Mouse (Mus musculus) kidney, embryonic 14.5 days (tissue): ENCODE results near the gene Plk5. TPM values are rescaled to one million over a fixed set of nuclear protein-coding genes. Genes with fewer than 3 reads are reported as not detected.
"Not testable (repeated sequence)": the region's sequence is repeated elsewhere in the genome, so short reads cannot be mapped to it uniquely, and the experiment has no call there.

Experiments used
- ATAC-seq: fragments of 200-750 bp; cut with Nextera tagmentation; 2 replicates; pipeline ENCODE4 v1.8.0; 2017; ENCODE audit warnings: moderate number of reproducible peaks, mild to moderate bottlenecking, moderate TSS enrichment, moderate library complexity; ENCODE audit not compliant: low FRiP score, low TSS enrichment
- H3K27ac ChIP-seq: fragments of 300-500 bp; sonication (generic); 2 replicates; pipeline ENCODE4 v1.5.1; 2014; ENCODE audit warnings: low read depth, mild to moderate bottlenecking, low read length, moderate library complexity, mixed read lengths
- H3K27me3 ChIP-seq: fragments of 300-500 bp; sonication (generic); 2 replicates; pipeline ENCODE4 v1.6.1; 2014; ENCODE audit warnings: mild to moderate bottlenecking, low read length; ENCODE audit not compliant: control insufficient read depth, insufficient read depth
- H3K36me3 ChIP-seq: fragments of 300-500 bp; sonication (generic); 2 replicates; pipeline ENCODE4 v1.6.1; 2014; ENCODE audit warnings: low read length, mixed read lengths; ENCODE audit not compliant: control insufficient read depth, insufficient read depth
- H3K4me1 ChIP-seq: fragments of 300-500 bp; sonication (generic); 2 replicates; pipeline ENCODE4 v1.6.1; 2014; ENCODE audit warnings: low read length, mixed read lengths; ENCODE audit not compliant: control insufficient read depth, insufficient read depth
- H3K4me2 ChIP-seq: fragments of 300-500 bp; sonication (generic); replicated peaks from 2 replicates; pipeline ENCODE4 v1.6.1; 2014; ENCODE audit warnings: low read depth, mild to moderate bottlenecking, low read length
- H3K4me3 ChIP-seq: fragments of 300-500 bp; sonication (generic); 2 replicates; pipeline ENCODE4 v1.5.1; 2014; ENCODE audit warnings: mild to moderate bottlenecking, low read length
- H3K9ac ChIP-seq: fragments of 300-500 bp; sonication (generic); 2 replicates; pipeline ENCODE4 v1.6.1; 2014; ENCODE audit warnings: low read depth, mild to moderate bottlenecking, low read length, moderate library complexity
- H3K9me3 ChIP-seq: fragments of 300-500 bp; sonication (generic); 2 replicates; pipeline ENCODE4 v1.6.1; 2016; ENCODE audit warnings: low read length; ENCODE audit not compliant: control insufficient read depth
- WGBS: fragments of 180-500 bp; shearing (Covaris S2); extraction: QIAGEN DNeasy Blood & Tissue Kit; methylation state at CpG from one replicate; pipeline ENCODE4 v1.1.7; 2014; 5-methylcytosine and 5-hydroxymethylcytosine counted together
- polyA plus RNA-seq: library from polyadenylated mRNA; unstranded; fragments of >200 nt; fragmentation: Nextera tagmentation; extraction: Ambion mirVana; gene quantifications from 2 replicates; pipeline ENCODE4 v1.2.1, GENCODE M21; 2014

Gene Plk5
- polyA plus RNA-seq, 1 experiment from 2014 or later = 0.62 TPM

DNA sequence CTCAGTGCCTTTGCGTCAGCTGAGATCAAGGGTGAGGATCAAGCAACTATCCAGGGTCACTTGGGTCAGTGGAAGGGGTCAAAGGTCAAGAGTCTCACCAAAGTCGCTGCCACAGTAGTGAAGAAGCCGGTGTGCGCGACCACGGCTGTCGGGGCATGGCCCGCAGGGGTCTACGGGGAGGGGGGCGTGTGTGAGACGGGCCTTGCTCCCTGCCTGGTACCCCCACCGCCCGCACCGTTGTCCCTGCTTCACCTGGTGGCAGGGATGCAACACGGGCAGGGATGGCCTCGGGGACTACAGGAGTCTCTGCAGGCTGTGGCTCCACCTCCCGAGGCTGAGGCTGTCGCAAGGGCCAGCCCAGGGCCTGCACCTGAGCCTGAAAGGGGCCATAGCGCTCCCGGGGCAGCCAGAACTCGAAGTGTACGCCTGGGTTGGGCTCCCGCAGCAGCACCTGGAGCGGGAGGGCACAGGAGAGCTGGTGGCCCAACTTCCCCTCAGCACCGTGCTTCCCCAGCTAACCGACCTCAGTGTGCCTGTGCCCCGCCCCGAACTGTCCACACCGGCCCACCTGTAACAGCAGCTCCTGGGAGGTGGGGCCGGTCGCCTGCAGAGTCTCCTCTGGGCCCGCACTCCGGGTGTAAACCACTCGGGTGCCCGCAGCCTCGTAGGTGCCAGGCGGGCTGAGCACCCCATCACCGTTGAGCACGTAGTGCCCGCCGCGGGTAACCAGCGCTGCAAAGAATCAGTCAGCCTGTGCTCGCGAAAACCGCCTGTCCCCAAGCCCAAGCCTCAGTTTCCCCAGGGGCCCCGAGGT is 14.6 kb upstream of the Plk5 start:
- H3K4me1 ChIP-seq = peaks cover 19% of the 10 kb centered on the region

DNA sequence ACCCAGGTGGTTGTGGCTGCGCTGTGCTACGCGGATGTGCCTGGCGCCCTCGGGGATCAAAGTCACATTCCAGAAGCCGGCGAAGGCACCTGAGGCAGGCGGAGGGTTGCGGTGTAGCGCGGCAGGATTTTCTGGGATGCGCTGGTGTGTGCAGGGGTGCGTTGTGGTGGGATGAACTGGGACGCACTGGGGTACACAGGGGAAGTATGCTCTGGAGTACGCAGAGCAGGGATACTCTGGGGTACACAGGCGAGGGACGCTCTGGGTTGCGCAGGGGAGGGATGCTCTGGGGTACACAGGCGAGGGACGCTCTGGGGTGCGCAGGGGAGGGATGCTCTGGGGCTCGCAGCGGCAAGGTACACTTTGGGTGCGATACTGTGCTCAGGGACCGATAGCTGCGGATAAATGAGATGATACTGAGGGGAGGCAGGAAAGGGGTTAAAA is 13.9 kb upstream of the Plk5 start:
- Histone ChIP-seq H3K36me3 (no peaks in the 10 kb centered on the region), H3K4me3 (peak overlapping the region; percentile 28), H3K9ac (0 out of 2 replicates have a peak overlapping the region, but pooled peaks have one; percentile 4), H3K9me3 (no peaks in the 10 kb centered on the region), H3K27ac (no peak overlapping the region), H3K4me2 (peak overlapping the region; percentile 51), H3K27me3 (peaks cover 70% of the 10 kb centered on the region), H3K4me1 (peaks cover 19% of the 10 kb centered on the region)
- WGBS = 2% methylated on average over 26 of the region's 26 CpGs
- ATAC-seq = peak; percentile 20

More for the DNA sequence above, 14.6 kb upstream of the Plk5 start:
- WGBS = 2% methylated on average over 47 of the region's 47 CpGs
- H3K9me3 ChIP-seq = no peaks in the 10 kb centered on the region
- H3K9ac ChIP-seq = no peak overlapping the region; the same call in 1 of the 2 replicates
- H3K4me3 ChIP-seq = peak overlapping the region; percentile 28
- H3K4me2 ChIP-seq = peak overlapping the region; percentile 51; the same call in 1 of the 2 replicates
- H3K36me3 ChIP-seq = no peaks in the 10 kb centered on the region
- H3K27me3 ChIP-seq = peaks cover 64% of the 10 kb centered on the region
- ATAC-seq = no peak
- no peak overlapping the region for H3K27ac ChIP-seq

DNA sequence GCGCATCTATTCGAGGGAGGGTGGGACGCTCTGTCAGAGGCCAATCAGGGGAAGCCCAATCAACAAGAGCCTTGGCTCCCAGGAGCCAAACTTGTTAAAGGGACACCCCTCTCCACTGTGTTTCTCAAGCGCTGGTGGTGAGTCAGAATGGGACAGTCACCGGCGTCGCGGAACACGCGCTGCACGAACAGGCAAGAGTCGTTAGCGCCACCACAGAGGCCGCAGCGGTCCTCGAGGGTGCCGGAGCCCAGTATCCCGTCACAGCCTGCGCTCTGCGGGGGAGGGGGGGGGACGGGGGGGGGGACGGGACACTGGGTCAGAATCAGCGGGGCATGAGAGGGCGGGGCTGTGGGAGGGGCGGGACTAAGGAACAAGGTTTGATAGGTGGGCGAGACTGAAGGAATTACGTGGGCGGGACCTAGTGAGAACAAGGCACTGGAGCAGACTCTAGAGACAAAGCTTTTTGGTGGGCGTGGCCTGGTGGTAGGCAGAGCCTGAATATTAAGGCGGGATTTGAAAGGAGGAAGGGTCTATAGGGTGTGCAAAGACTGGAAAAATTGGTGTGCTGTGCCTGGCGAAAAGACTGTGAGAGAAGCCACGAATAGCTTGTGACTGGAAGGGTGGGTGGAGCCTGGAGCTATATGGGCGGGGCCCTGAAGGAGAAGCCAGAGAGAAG is 13.4 kb upstream of the Plk5 start:
- peaks cover 21% of the 10 kb centered on the region for H3K4me1 ChIP-seq
- H3K36me3 ChIP-seq = no peaks in the 10 kb centered on the region
- H3K27ac ChIP-seq = no peak overlapping the region
- peak overlapping the region; percentile 51 for H3K4me2 ChIP-seq
- H3K4me3 ChIP-seq = peak overlapping the region; percentile 28
- WGBS = under 1% methylated on average over 31 of the region's 33 CpGs
- peak; percentile 72 for ATAC-seq
- 0 out of 2 replicates have a peak overlapping the region, but pooled peaks have one; percentile 4 for H3K9ac ChIP-seq
- no peaks in the 10 kb centered on the region for H3K9me3 ChIP-seq
- peaks cover 76% of the 10 kb centered on the region for H3K27me3 ChIP-seq

DNA sequence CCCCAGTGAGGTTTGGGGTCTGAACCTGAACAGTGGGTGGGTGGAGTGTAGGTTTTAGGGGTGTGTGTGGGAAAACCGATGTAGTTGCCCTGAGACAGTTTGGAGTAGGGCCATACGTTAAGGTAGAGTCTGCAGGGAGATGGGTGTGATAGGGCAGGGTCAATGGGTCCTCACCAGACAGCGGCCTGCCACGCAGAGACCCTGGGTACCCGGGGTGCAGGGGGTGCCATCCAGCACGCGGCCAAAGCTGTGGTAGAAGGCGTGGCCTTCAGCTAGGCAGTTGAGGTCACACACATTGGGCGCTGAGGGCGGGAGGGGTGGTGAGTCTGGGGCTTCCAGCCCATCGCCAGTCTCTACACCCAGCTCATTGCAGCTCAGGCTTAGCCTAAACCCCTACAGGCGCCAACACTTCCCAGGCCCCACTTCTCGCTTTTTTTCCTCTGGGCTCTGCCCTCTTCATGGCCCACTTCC is 12.8 kb upstream of the Plk5 start:
- H3K36me3 ChIP-seq = no peaks in the 10 kb centered on the region
- H3K4me3 ChIP-seq = peak overlapping the region; percentile 28; the same call in 1 of the 2 replicates
- no peaks in the 10 kb centered on the region for H3K9me3 ChIP-seq
- H3K27me3 ChIP-seq = peaks cover 82% of the 10 kb centered on the region
- H3K4me1 ChIP-seq = peaks cover 25% of the 10 kb centered on the region
- H3K9ac ChIP-seq = no peak overlapping the region
- peak overlapping the region; percentile 51; the same call in 1 of the 2 replicates for H3K4me2 ChIP-seq
- no peak overlapping the region for H3K27ac ChIP-seq
- ATAC-seq = peak; percentile 44
- WGBS = 31% methylated on average over 13 of the region's 13 CpGs

DNA sequence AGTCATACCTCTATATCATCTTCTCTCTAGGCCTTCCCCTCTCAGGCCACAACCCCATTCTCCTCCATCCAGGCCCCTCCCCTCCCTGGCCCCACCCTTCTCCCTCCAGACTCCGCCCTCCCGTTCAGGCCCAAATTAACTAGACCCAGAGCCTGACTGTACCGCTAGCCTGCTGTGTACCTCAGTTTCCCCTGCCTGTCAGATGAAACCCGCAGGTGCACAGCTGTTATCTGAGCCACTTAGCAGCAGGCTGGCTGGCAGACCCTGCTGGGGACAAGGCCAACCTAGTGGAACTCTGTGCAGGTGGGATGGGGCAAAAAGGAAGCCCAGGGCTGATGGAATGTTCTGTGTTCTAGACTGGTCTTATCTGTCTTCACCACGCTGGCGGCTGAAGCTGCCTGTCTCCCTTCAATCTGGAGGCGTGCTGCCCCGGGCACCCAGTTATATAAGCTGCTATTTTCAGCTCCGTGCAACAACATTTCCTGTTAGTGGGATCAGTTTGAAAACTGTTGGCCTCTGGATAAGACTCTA is 12.1 kb upstream of the Plk5 start:
- Histone ChIP-seq H3K4me3 (no peak overlapping the region), H3K36me3 (no peaks in the 10 kb centered on the region), H3K27me3 (peaks cover 89% of the 10 kb centered on the region), H3K9ac (no peak overlapping the region), H3K4me2 (no peak overlapping the region), H3K9me3 (no peaks in the 10 kb centered on the region), H3K27ac (no peak overlapping the region), H3K4me1 (peaks cover 27% of the 10 kb centered on the region)
- WGBS = 45% methylated on average over 9 of the region's 9 CpGs
- no peak for ATAC-seq

DNA sequence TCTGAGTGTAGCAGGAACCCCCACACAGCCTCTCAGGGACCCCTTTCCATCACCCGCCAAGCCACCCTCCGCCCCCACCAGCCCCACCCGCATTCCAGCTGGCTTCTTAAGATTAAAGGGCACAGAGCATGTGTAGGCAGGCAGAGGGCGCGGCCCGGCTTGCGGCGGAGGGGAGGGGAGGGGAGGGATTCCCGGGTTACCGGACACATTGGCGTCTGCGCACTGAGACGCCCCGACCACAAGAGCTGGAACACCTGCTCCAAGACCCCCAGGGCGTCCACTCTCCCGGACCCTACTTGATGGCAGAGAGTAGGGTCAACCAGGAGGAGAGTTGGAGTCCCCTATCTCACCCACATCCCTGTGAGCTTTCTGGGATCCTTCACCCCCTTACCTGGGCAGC is 11.1 kb upstream of the Plk5 start:
- H3K4me2 ChIP-seq = no peak overlapping the region
- H3K4me1 ChIP-seq = peaks cover 27% of the 10 kb centered on the region
- peaks cover 98% of the 10 kb centered on the region for H3K27me3 ChIP-seq
- no peak for ATAC-seq
- no peak overlapping the region for H3K4me3 ChIP-seq
- no peak overlapping the region for H3K9ac ChIP-seq
- under 1% methylated on average over 13 of the region's 16 CpGs for WGBS
- no peaks in the 10 kb centered on the region for H3K9me3 ChIP-seq
- no peaks in the 10 kb centered on the region for H3K36me3 ChIP-seq
- H3K27ac ChIP-seq = no peak overlapping the region

DNA sequence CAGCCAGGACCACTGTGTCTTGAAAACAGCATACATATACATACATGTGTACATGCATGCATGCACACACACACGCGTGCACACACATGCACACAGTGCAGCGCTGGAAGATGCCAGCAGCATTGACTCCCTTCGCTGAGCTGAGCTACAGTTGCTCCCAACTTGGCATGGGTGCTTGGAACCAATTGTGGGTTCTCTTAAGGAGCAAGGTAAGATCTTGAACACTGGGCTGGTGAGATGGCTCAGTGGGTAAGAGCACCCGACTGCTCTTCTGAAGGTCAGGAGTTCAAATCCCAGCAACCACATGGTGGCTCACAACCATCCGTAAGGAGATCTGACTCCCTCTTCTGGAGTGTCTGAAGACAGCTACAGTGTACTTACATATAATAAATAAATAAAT is 10.3 kb upstream of the Plk5 start:
- not testable (repeated sequence) for ATAC-seq, H3K36me3 ChIP-seq, H3K27ac ChIP-seq, H3K9ac ChIP-seq, H3K4me2 ChIP-seq, H3K4me3 ChIP-seq, H3K9me3 ChIP-seq
- H3K4me1 ChIP-seq = peaks cover 27% of the 10 kb centered on the region
- peaks cover 99% of the 10 kb centered on the region for H3K27me3 ChIP-seq
- 82% methylated on average over 5 of the region's 6 CpGs for WGBS

DNA sequence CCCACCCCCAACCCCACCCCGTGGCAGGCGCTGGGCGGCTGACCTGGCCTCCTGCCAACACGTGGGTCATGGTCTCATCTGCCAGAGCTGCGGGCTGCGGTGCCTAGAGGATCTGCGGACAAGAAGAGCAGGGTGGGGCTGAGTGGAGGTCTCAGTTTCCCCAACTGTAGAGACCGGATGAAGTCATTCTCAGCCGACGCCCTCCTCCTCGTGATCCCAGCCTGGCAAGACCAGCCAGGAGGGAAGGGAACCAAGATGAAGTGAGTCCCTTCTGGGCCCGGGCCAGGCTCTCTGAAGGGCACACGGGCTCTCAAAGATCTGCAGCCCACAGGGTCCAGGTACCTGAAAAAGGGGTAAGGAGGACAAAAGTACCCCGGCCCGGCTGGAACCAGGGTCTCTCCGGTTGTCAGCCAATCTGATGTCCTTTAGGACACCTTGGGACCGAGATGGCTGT is 8.7 kb upstream of the Plk5 start:
- peak overlapping the region; percentile 41; the same call in 1 of the 2 replicates for H3K4me2 ChIP-seq
- no peaks in the 10 kb centered on the region for H3K9me3 ChIP-seq
- peaks cover 96% of the 10 kb centered on the region for H3K27me3 ChIP-seq
- H3K36me3 ChIP-seq = no peaks in the 10 kb centered on the region
- no peak overlapping the region for H3K27ac ChIP-seq
- WGBS = 8% methylated on average over 17 of the region's 17 CpGs
- H3K9ac ChIP-seq = no peak overlapping the region
- H3K4me1 ChIP-seq = peaks cover 17% of the 10 kb centered on the region
- no peak for ATAC-seq
- H3K4me3 ChIP-seq = peak overlapping the region; percentile 30
